Mouse (Mus musculus) hindbrain, embryonic 16.5 days (tissue): ENCODE data around the gene Cntfr. TPM values are rescaled to one million over a fixed set of nuclear protein-coding genes. Genes with fewer than 3 reads are reported as not detected.

Experiments
- ATAC-seq: fragments of 200-750 bp; cut with Nextera tagmentation; 2 replicates; pipeline ENCODE4 v1.8.0; 2017; ENCODE audit warnings: moderate TSS enrichment, moderate library complexity
- H3K27ac ChIP-seq: fragments of 300-500 bp; sonication (generic); 2 replicates; pipeline ENCODE4 v1.5.1; 2014; ENCODE audit warnings: low read depth, mild to moderate bottlenecking, control low read depth, low read length, moderate library complexity
- H3K27me3 ChIP-seq: fragments of 300-500 bp; sonication (generic); replicated peaks from 2 replicates; pipeline ENCODE4 v1.6.1; 2014; ENCODE audit warnings: low read length; ENCODE audit not compliant: control insufficient read depth, insufficient read depth
- H3K36me3 ChIP-seq: fragments of 300-500 bp; sonication (generic); 2 replicates; pipeline ENCODE4 v1.6.1; 2014; ENCODE audit warnings: mild to moderate bottlenecking, low read length, moderate library complexity, mixed read lengths; ENCODE audit not compliant: control insufficient read depth, insufficient read depth
- H3K4me1 ChIP-seq: fragments of 300-500 bp; sonication (generic); 2 replicates; pipeline ENCODE4 v1.6.1; 2014; ENCODE audit warnings: low read depth, low read length; ENCODE audit not compliant: control insufficient read depth, insufficient read depth
- H3K4me2 ChIP-seq: fragments of 300-500 bp; sonication (generic); 2 replicates; pipeline ENCODE4 v1.6.1; 2014; ENCODE audit warnings: mild to moderate bottlenecking, low read length, control low read depth, moderate library complexity
- H3K4me3 ChIP-seq: fragments of 300-500 bp; sonication (generic); 2 replicates; pipeline ENCODE4 v1.5.1; 2014; ENCODE audit warnings: mild to moderate bottlenecking, low read length, control low read depth, moderate library complexity
- H3K9ac ChIP-seq: fragments of 300-500 bp; sonication (generic); 2 replicates; pipeline ENCODE4 v1.6.1; 2014; ENCODE audit warnings: low read depth, mild to moderate bottlenecking, control low read depth, low read length, moderate library complexity
- H3K9me3 ChIP-seq: fragments of 300-500 bp; sonication (generic); 2 replicates; pipeline ENCODE4 v1.6.1; 2014; ENCODE audit warnings: mild to moderate bottlenecking, low read length, moderate library complexity; ENCODE audit not compliant: control insufficient read depth
- WGBS: fragments of 180-500 bp; shearing (Covaris S2); extraction: QIAGEN DNeasy Blood & Tissue Kit; methylation state at CpG from one replicate; pipeline ENCODE4 v1.1.7; 2014; 5-methylcytosine and 5-hydroxymethylcytosine counted together
- polyA plus RNA-seq: library from polyadenylated mRNA; unstranded; fragments of >200 nt; fragmentation: Nextera tagmentation; extraction: Ambion mirVana; gene quantifications from 2 replicates; pipeline ENCODE4 v1.2.1, GENCODE M21; 2015

The Cntfr gene
- polyA plus RNA-seq, 1 experiment from 2014 or later = 22.5 TPM

GRCm38 (mm10) chr4:41636882-41637635, 59.8 kb downstream of the Cntfr start:
- 72% methylated on average over 10 of the region's 10 CpGs for WGBS
- H3K4me1 ChIP-seq = peaks cover 44% of the 10 kb centered on the region

GRCm38 (mm10) chr4:41636366-41636765, 60.5 kb downstream of the Cntfr start:
- no peaks in the 10 kb centered on the region for H3K9me3 ChIP-seq
- H3K27me3 ChIP-seq = no peaks in the 10 kb centered on the region
- no peak overlapping the region for H3K9ac ChIP-seq
- H3K4me1 ChIP-seq = peaks cover 51% of the 10 kb centered on the region
- no peak overlapping the region for H3K4me3 ChIP-seq
- ATAC-seq = no peak
- 57% methylated on average over 7 of the region's 7 CpGs for WGBS
- H3K4me2 ChIP-seq = no peak overlapping the region
- H3K27ac ChIP-seq = peak overlapping the region; percentile 37
- H3K36me3 ChIP-seq = 0 out of 2 replicates have a peak, but pooled peaks cover 2% of the 10 kb centered on the region

More at GRCm38 (mm10) chr4:41636882-41637635, 59.8 kb downstream of the Cntfr start:
- peak overlapping the region; percentile 37 for H3K27ac ChIP-seq
- no peak for ATAC-seq
- H3K4me2 ChIP-seq = no peak overlapping the region
- H3K27me3 ChIP-seq = no peaks in the 10 kb centered on the region
- no peak overlapping the region for H3K4me3 ChIP-seq
- 0 out of 2 replicates have a peak, but pooled peaks cover 2% of the 10 kb centered on the region for H3K36me3 ChIP-seq
- peak overlapping the region; percentile 41; the same call in 1 of the 2 replicates for H3K9ac ChIP-seq
- H3K9me3 ChIP-seq = no peaks in the 10 kb centered on the region

- no peak overlapping the region for H3K27ac ChIP-seq
Observed at GRCm38 (mm10) chr4:41635906-41636305, 61.0 kb downstream of the Cntfr start.

GRCm38 (mm10) chr4:41635224-41635623, 61.7 kb downstream of the Cntfr start:
- Histone ChIP-seq H3K27me3 (no peaks in the 10 kb centered on the region), H3K4me3 (no peak overlapping the region), H3K9me3 (no peaks in the 10 kb centered on the region), H3K9ac (no peak overlapping the region), H3K36me3 (0 out of 2 replicates have a peak, but pooled peaks cover 2% of the 10 kb centered on the region), H3K27ac (no peak overlapping the region), H3K4me1 (peaks cover 51% of the 10 kb centered on the region), H3K4me2 (no peak overlapping the region)
- WGBS = 75% methylated on average over 8 of the region's 8 CpGs
- no peak for ATAC-seq

More at GRCm38 (mm10) chr4:41635906-41636305, 61.0 kb downstream of the Cntfr start:
- WGBS = 65% methylated on average over 2 of the region's 2 CpGs
- H3K4me1 ChIP-seq = peaks cover 56% of the 10 kb centered on the region
- no peak overlapping the region for H3K4me2 ChIP-seq
- H3K9ac ChIP-seq = no peak overlapping the region
- H3K36me3 ChIP-seq = 0 out of 2 replicates have a peak, but pooled peaks cover 2% of the 10 kb centered on the region
- H3K9me3 ChIP-seq = no peaks in the 10 kb centered on the region
- no peaks in the 10 kb centered on the region for H3K27me3 ChIP-seq
- no peak overlapping the region for H3K4me3 ChIP-seq
- no peak for ATAC-seq

GRCm38 (mm10) chr4:41634631-41635030, 62.3 kb downstream of the Cntfr start:
- H3K9me3 ChIP-seq = no peaks in the 10 kb centered on the region
- H3K27ac ChIP-seq = no peak overlapping the region
- peaks cover 55% of the 10 kb centered on the region for H3K4me1 ChIP-seq
- H3K36me3 ChIP-seq = 0 out of 2 replicates have a peak, but pooled peaks cover 2% of the 10 kb centered on the region
- no peaks in the 10 kb centered on the region for H3K27me3 ChIP-seq
- H3K9ac ChIP-seq = no peak overlapping the region
- 81% methylated on average over 8 of the region's 8 CpGs for WGBS
- H3K4me3 ChIP-seq = no peak overlapping the region
- no peak overlapping the region for H3K4me2 ChIP-seq
- ATAC-seq = no peak

GRCm38 (mm10) chr4:41633001-41633400, 63.9 kb downstream of the Cntfr start:
- no peak overlapping the region for H3K4me2 ChIP-seq
- H3K4me3 ChIP-seq = no peak overlapping the region
- H3K27ac ChIP-seq = no peak overlapping the region
- no peak overlapping the region for H3K9ac ChIP-seq
- WGBS = 74% methylated on average over 9 of the region's 9 CpGs
- no peaks in the 10 kb centered on the region for H3K27me3 ChIP-seq
- no peaks in the 10 kb centered on the region for H3K9me3 ChIP-seq
- ATAC-seq = no peak
- H3K36me3 ChIP-seq = 0 out of 2 replicates have a peak, but pooled peaks cover 2% of the 10 kb centered on the region
- H3K4me1 ChIP-seq = peaks cover 49% of the 10 kb centered on the region

GRCm38 (mm10) chr4:41631390-41631789, 65.5 kb downstream of the Cntfr start:
- peak overlapping the region; percentile 7; the same call in 1 of the 2 replicates for H3K4me2 ChIP-seq
- peak; percentile 56 for ATAC-seq
- H3K9ac ChIP-seq = peak overlapping the region; percentile 23; the same call in 1 of the 2 replicates
- H3K9me3 ChIP-seq = no peaks in the 10 kb centered on the region
- H3K4me3 ChIP-seq = no peak overlapping the region
- no peaks in the 10 kb centered on the region for H3K27me3 ChIP-seq
- WGBS = 2% methylated on average over 11 of the region's 11 CpGs
- no peaks in the 10 kb centered on the region for H3K36me3 ChIP-seq
- peak overlapping the region; percentile 66 for H3K27ac ChIP-seq
- H3K4me1 ChIP-seq = peaks cover 33% of the 10 kb centered on the region

- Histone ChIP-seq H3K4me3 (no peak overlapping the region), H3K27me3 (no peaks in the 10 kb centered on the region), H3K9me3 (no peaks in the 10 kb centered on the region), H3K9ac (no peak overlapping the region), H3K4me2 (no peak overlapping the region), H3K4me1 (peaks cover 27% of the 10 kb centered on the region), H3K36me3 (no peaks in the 10 kb centered on the region), H3K27ac (no peak overlapping the region)
- WGBS = 41% methylated on average over 6 of the region's 6 CpGs
- ATAC-seq = no peak
Observed at GRCm38 (mm10) chr4:41630196-41630595, 66.7 kb downstream of the Cntfr start.

- no peaks in the 10 kb centered on the region for H3K9me3 ChIP-seq
- no peak overlapping the region for H3K4me2 ChIP-seq
- no peak overlapping the region for H3K4me3 ChIP-seq
- no peaks in the 10 kb centered on the region for H3K36me3 ChIP-seq
- WGBS = 15% methylated on average over 8 of the region's 8 CpGs
- H3K27ac ChIP-seq = peak overlapping the region; percentile 52
- peak overlapping the region; percentile 29 for H3K9ac ChIP-seq
- peak; percentile 21; the same call in 1 of the 2 replicates for ATAC-seq
- peaks cover 27% of the 10 kb centered on the region for H3K4me1 ChIP-seq
- no peaks in the 10 kb centered on the region for H3K27me3 ChIP-seq
Observed at GRCm38 (mm10) chr4:41628202-41628927, 68.5 kb downstream of the Cntfr start.
